Mouse (Mus musculus) liver, postnatal 0 days (tissue): ENCODE measurements at regions not wholly inside any gene's neighbourhood (a gene's known extent, or its start where the extent isn't known, plus 50 kb on each side); places are given as distances from the start of the nearest gene placed in this dataset.

Source experiments
- ATAC-seq: fragments of 200-750 bp; cut with Nextera tagmentation; 2 replicates; pipeline ENCODE4 v1.8.0; 2017; ENCODE audit warnings: mild to moderate bottlenecking, moderate library complexity
- DNase-seq: peaks from one replicate; pipeline ENCODE4 v3.0.0-alpha.2; 2016
- H3K27ac ChIP-seq: fragments of 300-500 bp; sonication (generic); 2 replicates; pipeline ENCODE4 v1.5.1; 2014; ENCODE audit warnings: antibody characterized with exemption, moderate library complexity, mild to moderate bottlenecking, low read depth
- H3K27me3 ChIP-seq: fragments of 300-500 bp; sonication (generic); 2 replicates; pipeline ENCODE4 v1.6.1; 2014; ENCODE audit warnings: low read length, control low read depth, mixed read lengths; ENCODE audit not compliant: insufficient read depth
- H3K36me3 ChIP-seq: fragments of 300-500 bp; sonication (generic); replicated peaks from 2 replicates; pipeline ENCODE4 v1.6.1; 2014; ENCODE audit warnings: mild to moderate bottlenecking, control low read depth, low read length, moderate library complexity, mixed read lengths; ENCODE audit not compliant: insufficient read depth
- H3K4me1 ChIP-seq: fragments of 300-500 bp; sonication (generic); 2 replicates; pipeline ENCODE4 v1.6.1; 2014; ENCODE audit warnings: antibody characterized with exemption, mild to moderate bottlenecking, control low read depth; ENCODE audit not compliant: insufficient read depth
- H3K4me2 ChIP-seq: fragments of 300-500 bp; sonication (generic); 2 replicates; pipeline ENCODE4 v1.6.1; 2014; ENCODE audit warnings: low read depth, mild to moderate bottlenecking, low read length, moderate library complexity, mixed read lengths
- H3K4me3 ChIP-seq: fragments of 300-500 bp; sonication (generic); 2 replicates; pipeline ENCODE4 v1.5.1; 2014; ENCODE audit warnings: low read depth, low read length
- H3K9ac ChIP-seq: fragments of 300-500 bp; sonication (generic); replicated peaks from 2 replicates; pipeline ENCODE4 v1.6.1; 2014; ENCODE audit warnings: mild to moderate bottlenecking, moderate library complexity
- H3K9me3 ChIP-seq: fragments of 300-500 bp; sonication (generic); 2 replicates; pipeline ENCODE4 v1.6.1; 2016; ENCODE audit warnings: mild to moderate bottlenecking, control low read depth, low read length, mixed read lengths
- CTCF ChIP-seq: sonication (generic); IDR thresholded peaks from 2 replicates; pipeline ENCODE4 v1.5.1; 2016; ENCODE audit warnings: antibody characterized with exemption, low read depth
- EP300 ChIP-seq: IDR thresholded peaks from 2 replicates; pipeline ENCODE4 v1.6.1; 2016; ENCODE audit warnings: antibody characterized with exemption, low read depth, mild to moderate bottlenecking
- WGBS: fragments of 180-500 bp; shearing (Covaris S2); extraction: QIAGEN DNeasy Blood & Tissue Kit; methylation state at CpG from one replicate; pipeline ENCODE4 v1.1.7; 2014; ENCODE audit not compliant: insufficient replicate concordance; 5-methylcytosine and 5-hydroxymethylcytosine counted together

DNA sequence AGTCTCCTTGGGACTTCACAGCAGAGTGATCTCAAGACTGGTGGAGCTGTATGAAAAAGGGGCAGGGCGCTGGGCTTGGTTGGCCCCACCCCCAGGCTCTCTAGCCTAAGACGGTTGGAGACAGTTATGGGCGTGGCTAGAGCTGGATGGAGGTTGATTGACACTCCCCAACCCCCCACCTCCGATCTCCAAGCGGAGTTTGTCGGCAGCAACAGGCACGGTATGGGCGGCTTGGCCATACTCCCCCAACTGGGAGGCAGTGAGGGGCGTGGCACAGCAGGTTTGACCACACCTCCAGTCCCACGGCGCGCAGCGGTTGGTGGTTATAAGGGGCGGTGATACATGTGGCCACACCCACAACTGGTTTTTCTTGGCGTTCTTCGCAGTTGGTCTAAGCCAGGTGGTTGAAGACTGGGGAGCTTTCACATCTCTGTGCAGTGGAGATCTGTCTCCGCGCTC, 120.8 kb upstream of the Lemd2 start:
- WGBS: 15% methylated on average over 18 of the region's 18 CpGs
- Histone ChIP-seq H3K4me3 (no peak overlapping the region), H3K27me3 (peaks cover 11% of the 10 kb centered on the region; the same call in 1 of the 2 replicates), H3K9ac (no peak overlapping the region), H3K4me2 (peak overlapping the region; percentile 38), H3K27ac (no peak overlapping the region), H3K36me3 (no peaks in the 10 kb centered on the region), H3K9me3 (no peaks in the 10 kb centered on the region), H3K4me1 (peaks cover 7% of the 10 kb centered on the region)
- ATAC-seq (peak; percentile 91), DNase-seq (peak; percentile 79)
- no peak for TF ChIP-seq CTCF
- TF ChIP-seq EP300: no peak

DNA sequence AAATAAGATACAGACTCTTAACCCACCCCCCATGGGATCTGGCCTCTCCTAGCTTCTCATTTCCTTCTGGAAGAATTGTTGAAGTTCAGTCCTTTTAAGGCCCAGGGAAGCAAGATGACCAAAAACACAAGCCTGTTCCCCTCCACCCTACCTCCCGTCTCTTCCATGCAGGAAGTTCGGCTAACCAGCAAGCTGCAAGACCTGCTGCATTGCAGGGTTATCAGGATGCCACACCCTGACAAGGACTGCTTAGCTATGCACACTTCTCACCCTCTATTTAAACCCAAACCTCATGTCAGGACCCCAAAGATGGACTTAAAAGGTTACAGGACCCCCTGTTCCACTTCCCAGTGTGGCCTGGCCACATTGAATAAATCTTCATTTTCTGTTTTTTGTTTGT, 119.2 kb upstream of the Lemd2 start:
- Histone ChIP-seq H3K27me3 (peaks cover 11% of the 10 kb centered on the region; the same call in 1 of the 2 replicates), H3K36me3 (no peaks in the 10 kb centered on the region), H3K9me3 (no peaks in the 10 kb centered on the region), H3K4me3 (no peak overlapping the region), H3K27ac (no peak overlapping the region), H3K9ac (no peak overlapping the region), H3K4me1 (peaks cover 7% of the 10 kb centered on the region), H3K4me2 (no peak overlapping the region)
- TF ChIP-seq EP300 (no peak), CTCF (no peak)
- ATAC-seq (no peak), DNase-seq (no peak)
- WGBS: 41% methylated on average over 2 of the region's 2 CpGs

GRCm38 (mm10) chr17:27322891-27323509, 118.7 kb upstream of the Lemd2 start:
- H3K4me2 ChIP-seq: no peak overlapping the region
- no peak for ATAC-seq
- TF ChIP-seq EP300 (no peak), CTCF (no peak)
- H3K36me3 ChIP-seq: no peaks in the 10 kb centered on the region
- H3K9ac ChIP-seq: no peak overlapping the region
- no peak overlapping the region for H3K27ac ChIP-seq
- no peak overlapping the region for H3K4me3 ChIP-seq
- DNase-seq: no peak
- no peaks in the 10 kb centered on the region for H3K9me3 ChIP-seq
- H3K27me3 ChIP-seq: peaks cover 11% of the 10 kb centered on the region; the same call in 1 of the 2 replicates
- 32% methylated on average over 6 of the region's 6 CpGs for WGBS
- peaks cover 7% of the 10 kb centered on the region for H3K4me1 ChIP-seq

- no peak for TF ChIP-seq EP300
- TF ChIP-seq CTCF: no peak
- H3K9ac ChIP-seq: no peak overlapping the region
- H3K27ac ChIP-seq: no peak overlapping the region
- no peaks in the 10 kb centered on the region; the same call in 1 of the 2 replicates for H3K4me1 ChIP-seq
- no peaks in the 10 kb centered on the region for H3K9me3 ChIP-seq
- H3K4me2 ChIP-seq: no peak overlapping the region
- ATAC-seq (no peak), DNase-seq (no peak)
- no peaks in the 10 kb centered on the region for H3K36me3 ChIP-seq
- no peak overlapping the region for H3K4me3 ChIP-seq
- H3K27me3 ChIP-seq: no peaks in the 10 kb centered on the region
- 67% methylated on average over 7 of the region's 7 CpGs for WGBS
Observed at GRCm38 (mm10) chr17:27318969-27319695, 114.9 kb upstream of the Lemd2 start.

- Histone ChIP-seq H3K9me3 (no peaks in the 10 kb centered on the region), H3K4me1 (no peaks in the 10 kb centered on the region), H3K27ac (no peak overlapping the region), H3K4me2 (no peak overlapping the region), H3K4me3 (no peak overlapping the region), H3K36me3 (no peaks in the 10 kb centered on the region), H3K9ac (no peak overlapping the region), H3K27me3 (no peaks in the 10 kb centered on the region)
- DNase-seq (no peak), ATAC-seq (no peak)
- TF ChIP-seq EP300: no peak
- TF ChIP-seq CTCF: no peak
- 58% methylated on average over 14 of the region's 14 CpGs for WGBS
Observed at GRCm38 (mm10) chr17:27317576-27318277, 113.5 kb upstream of the Lemd2 start.
